Mouse (Mus musculus) megakaryocyte, embryonic 14.5 days (primary cell): ENCODE measurements around the gene Ppp1r26.

Experiments used
- FLI1 ChIP-seq: IDR thresholded peaks from 2 replicates; pipeline ENCODE4 v1.6.1; 2012; ENCODE audit warnings: low read length, inconsistent platforms, mixed read lengths
- GATA1 ChIP-seq: IDR thresholded peaks from 3 replicates; pipeline ENCODE4 v1.6.1; 2012; ENCODE audit warnings: mixed read lengths, low read length, inconsistent platforms, borderline replicate concordance

- TF ChIP-seq GATA1: no peak
- TF ChIP-seq FLI1: no peak
These were observed 30.1 kb upstream of the Ppp1r26 start for GRCm38 (mm10) chr2:28416511-28416910.
